Mouse (Mus musculus) frontal cortex, postnatal 14 days (tissue): ENCODE measurements around the gene Tmem33.
A peak's percentile ranks its signal among the peaks of the same experiment; 100 is the strongest.

Experiments
- DNase-seq, 2 experiments: peaks; one replicate each; pipeline ENCODE4 v3.0.0; 2022; ENCODE audit warnings: low spot score in 2 of 2

The Tmem33 gene

DNA sequence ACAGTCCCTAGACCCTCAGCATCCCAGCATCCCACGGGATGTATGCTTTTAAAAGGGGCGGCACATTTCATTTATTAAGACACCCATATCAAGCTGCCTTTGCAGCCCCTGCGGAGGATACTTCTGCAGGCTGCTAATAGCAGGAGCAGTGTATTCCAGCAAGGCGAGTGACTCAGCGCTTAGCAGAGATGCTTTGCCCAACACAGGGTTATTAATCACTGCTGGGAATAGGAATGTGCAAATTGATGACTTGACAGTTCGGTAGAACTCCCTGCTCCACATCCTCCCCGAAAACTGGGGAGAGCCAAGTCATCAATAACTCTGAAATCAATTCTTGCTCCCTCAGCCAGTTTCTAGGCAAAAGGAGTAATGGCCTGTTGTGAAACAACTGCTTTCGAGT lies 4.7 kb upstream of the Tmem33 start:
- no peak for DNase-seq

GRCm38 (mm10) chr5:67258473-67258872 lies 1.9 kb upstream of the Tmem33 start:
- no peak for DNase-seq

- DNase-seq: no peak
Measured at GRCm38 (mm10) chr5:67260159-67260530, 220 bp upstream of the Tmem33 start.

DNA sequence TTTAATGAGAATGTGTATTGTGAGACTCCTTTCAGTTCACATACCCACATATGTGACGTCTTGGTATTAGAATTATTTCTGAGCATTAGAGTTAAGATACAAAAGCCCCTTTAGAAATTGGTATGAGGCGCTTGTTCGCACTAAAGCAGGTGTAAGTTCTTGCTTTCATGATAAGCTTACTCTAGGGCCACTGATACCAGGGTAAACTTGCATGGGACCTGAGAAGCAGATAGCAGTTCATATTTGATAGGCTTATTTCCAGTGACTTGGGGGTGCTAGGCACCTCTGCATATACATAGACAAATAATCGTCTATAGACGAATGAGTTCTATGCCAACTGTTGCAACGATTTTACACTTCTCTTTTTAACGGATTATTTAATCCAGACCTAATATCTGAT lies 2.6 kb downstream of the Tmem33 start:
- no peak for DNase-seq

GRCm38 (mm10) chr5:67266106-67266505 lies 5.7 kb downstream of the Tmem33 start:
- no peak for DNase-seq

- no peak for DNase-seq
Measured at GRCm38 (mm10) chr5:67269309-67269708, 8.9 kb downstream of the Tmem33 start.

GRCm38 (mm10) chr5:67279407-67279806 lies 19.0 kb downstream of the Tmem33 start:
- no peak for DNase-seq

DNA sequence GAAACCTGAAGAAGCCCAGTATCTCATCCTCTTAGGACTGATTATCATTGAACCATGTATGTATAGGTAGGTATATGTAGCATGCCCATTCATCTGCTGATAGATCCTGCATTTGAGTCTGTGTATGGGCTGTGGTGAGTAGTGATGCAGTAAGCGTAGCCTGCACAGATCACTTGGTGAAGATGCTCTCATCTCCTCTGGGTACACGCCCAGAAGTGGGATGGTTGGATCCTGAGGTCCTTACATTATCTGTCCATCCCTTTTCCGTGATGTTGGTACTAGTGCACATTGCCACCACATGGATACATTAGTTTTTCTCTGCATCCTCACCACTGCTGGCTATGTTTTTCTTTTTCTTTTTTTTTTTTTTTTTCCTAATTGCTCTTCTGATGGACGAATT lies 19.5 kb downstream of the Tmem33 start:
- no peak for DNase-seq

GRCm38 (mm10) chr5:67280400-67280799 lies 20.0 kb downstream of the Tmem33 start:
- DNase-seq: no peak

DNA sequence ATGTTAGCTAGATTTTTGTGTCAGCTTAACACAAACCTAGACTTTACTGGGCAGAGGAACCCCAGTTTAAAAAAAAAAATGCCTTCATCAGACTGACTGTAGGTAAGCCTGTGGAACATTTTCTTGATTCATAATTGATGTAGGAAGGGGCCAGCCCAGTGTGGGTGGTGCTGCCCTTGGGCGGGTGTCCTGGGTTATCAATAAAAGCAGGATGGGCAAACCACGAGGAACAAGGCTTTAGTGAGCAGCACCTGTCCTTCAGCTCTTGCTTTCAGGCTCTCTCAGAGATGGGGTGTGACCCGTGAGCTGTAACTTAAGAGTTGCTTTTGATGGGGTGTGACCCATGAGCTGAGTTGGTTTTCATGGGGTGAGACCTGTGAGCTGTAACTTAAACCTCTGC lies 34.7 kb downstream of the Tmem33 start:
- no peak for DNase-seq

DNA sequence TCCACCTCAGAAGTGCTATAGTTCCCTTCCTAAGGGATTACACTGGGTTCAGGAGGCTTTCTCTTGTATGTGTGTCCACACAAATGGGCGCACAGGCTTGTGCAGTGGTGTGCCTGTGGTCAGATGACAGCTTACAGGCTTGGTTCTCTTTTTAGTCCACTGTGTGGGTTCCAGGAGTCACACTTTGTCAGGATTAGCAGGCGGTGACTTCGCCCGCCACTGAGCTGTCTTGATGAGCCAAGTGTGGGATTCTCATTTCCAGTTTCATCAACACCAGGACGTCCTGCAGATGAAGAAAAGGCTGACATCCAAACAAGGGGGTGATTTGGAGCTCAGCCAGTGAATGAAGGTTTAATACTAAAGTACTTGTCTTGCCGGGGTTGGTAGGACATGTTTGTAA lies 35.3 kb downstream of the Tmem33 start:
- DNase-seq: no peak

- DNase-seq: no peak
Measured at GRCm38 (mm10) chr5:67296171-67296570, 35.8 kb downstream of the Tmem33 start.

GRCm38 (mm10) chr5:67297026-67297813 lies 36.9 kb downstream of the Tmem33 start:
- DNase-seq: no peak

GRCm38 (mm10) chr5:67299847-67300412 lies 39.6 kb downstream of the Tmem33 start:
- DNase-seq: no peak

- no peak for DNase-seq
Measured at GRCm38 (mm10) chr5:67300926-67301597, 40.7 kb downstream of the Tmem33 start.

DNA sequence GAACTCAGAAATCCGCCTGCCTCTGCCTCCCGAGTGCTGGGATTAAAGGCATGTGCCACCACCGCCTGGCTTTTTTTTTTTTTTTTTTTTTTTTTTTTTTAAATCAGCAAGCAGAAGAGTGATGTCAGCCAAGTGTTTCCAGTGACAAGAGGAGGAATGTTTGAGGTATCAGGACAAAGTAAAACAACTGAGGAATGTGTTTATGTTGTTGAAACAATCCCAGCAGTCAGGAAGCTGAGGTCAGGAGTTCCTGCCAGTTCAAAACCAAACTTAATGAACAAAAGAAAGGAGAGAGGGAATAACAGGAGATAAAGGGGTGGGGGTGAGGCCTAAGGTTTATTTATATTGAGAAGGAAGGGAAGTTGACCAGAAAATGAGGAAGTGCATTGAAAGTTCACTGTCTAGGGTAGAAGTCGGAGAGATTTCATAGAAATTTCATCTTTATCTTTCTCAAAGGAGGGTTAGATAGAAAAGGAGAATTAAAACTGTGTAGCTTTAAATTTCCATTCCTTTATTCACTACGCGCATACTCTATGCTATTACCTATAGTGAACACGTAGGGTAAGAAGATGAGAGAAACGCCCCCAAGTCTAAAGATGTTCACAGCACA lies 41.5 kb downstream of the Tmem33 start:
- DNase-seq: no peak

- no peak for DNase-seq
Measured at GRCm38 (mm10) chr5:67303816-67304215, 43.5 kb downstream of the Tmem33 start.

DNA sequence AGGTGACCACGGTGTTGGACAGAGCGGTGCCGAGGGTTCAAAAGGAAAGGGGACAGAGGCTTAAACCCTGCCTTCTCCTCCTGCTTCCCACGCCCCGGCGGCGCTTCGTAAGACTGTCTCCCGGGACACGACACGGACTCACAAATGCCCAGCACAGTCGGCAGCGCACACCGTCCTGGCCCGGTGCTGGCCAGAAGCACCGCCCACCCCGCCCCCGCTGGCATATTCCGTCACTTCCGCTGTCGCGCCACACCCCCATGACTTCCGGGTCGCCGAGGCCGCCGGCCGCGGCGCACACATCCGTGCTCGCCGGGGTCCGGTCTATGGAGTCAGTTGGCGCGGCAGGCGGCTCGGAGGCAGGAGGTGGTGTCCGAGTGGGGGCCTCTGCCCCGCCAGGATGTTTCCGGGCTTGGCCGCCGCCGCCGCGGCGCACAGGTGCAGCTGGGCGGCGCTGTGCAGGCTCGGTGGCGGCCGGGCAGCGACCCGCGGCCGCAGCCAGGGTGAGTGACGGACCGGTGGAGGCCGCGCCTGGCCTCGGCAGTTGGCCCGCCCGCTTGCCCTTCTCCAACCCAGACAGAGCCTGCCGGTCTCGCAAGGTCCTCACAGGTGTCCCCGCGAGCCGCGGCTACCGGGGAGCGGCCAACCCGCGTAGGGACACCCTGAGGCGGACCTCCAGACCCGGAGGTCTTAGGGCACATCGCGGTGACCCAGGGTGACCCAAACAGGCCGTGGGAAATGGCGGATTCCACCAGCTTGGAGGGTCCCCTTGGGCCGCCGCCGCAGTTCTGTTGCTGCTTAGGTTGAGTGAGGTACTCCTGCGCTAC lies 46.5 kb downstream of the Tmem33 start, which contains the start of gene Slc30a9:
Slc30a9 (plus strand) TSS at position 258 of the 824 bp plus-strand sequence.
- peak; percentile 77 to 88 for DNase-seq

- DNase-seq: no peak
Measured at GRCm38 (mm10) chr5:67307659-67308222, 47.4 kb downstream of the Tmem33 start.

DNA sequence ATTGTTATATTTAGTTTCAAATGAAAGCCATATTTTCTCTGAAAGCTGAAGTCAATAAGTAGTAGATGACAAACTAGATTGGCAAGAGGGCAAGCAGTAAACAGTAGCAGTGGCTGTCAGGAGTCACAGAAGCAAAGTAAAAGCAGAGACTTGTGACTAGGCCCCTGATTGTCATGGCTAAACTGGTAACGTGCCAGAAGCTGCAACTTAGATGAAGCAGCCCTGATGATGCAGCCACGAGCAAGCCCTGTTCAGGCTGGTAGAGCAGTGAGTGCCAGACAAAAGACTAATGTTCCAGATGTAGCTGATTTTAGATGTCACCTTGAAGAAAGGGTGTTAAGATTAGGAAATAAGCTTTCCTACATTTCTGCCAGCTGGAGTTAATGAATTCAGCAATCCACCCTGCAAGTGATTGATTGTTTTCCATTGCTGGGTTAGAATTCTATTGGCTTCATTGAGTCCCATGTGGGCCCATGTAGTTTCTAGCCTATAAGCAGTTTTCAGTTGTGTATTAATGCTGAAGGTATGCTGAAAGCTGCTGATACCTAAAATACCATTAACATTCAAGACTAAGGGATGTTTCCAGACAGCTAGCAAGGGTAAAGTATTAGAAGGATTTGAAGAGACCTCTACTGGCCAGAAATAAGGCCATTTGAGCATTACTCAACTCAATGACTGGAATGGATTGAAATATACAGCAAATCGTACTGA lies 51.6 kb downstream of the Tmem33 start:
- DNase-seq: no peak

- DNase-seq: no peak
Measured at GRCm38 (mm10) chr5:67312522-67312851, 52.1 kb downstream of the Tmem33 start.
